Mouse (Mus musculus) embryonic fibroblast, embryonic 13.5 days (primary cell): ENCODE measurements around the gene Nxpe5. TPM values are rescaled to one million over a fixed set of nuclear protein-coding genes. Genes with fewer than 3 reads are reported as not detected.

Experiments
- H3K27ac ChIP-seq: 2 replicates; pipeline ENCODE4 v1.5.1; 2012; ENCODE audit warnings: low read length, control low read depth, inconsistent platforms; ENCODE audit not compliant: insufficient read depth
- H3K4me1 ChIP-seq: 2 replicates; pipeline ENCODE4 v1.6.1; 2011; ENCODE audit warnings: low read length; ENCODE audit not compliant: control insufficient read depth, insufficient read depth
- H3K4me3 ChIP-seq: 2 replicates; pipeline ENCODE4 v1.5.1; 2011; ENCODE audit warnings: mild to moderate bottlenecking, control low read depth, low read length; ENCODE audit not compliant: insufficient read depth
- CTCF ChIP-seq: IDR thresholded peaks from 2 replicates; pipeline ENCODE4 v1.5.1; 2011; ENCODE audit warnings: mild to moderate bottlenecking, control low read depth, low read length, moderate library complexity, borderline replicate concordance; ENCODE audit not compliant: insufficient read depth
- POLR2A ChIP-seq: IDR thresholded peaks from 2 replicates; pipeline ENCODE4 v1.6.1; 2011; ENCODE audit warnings: low read depth, mild to moderate bottlenecking, control low read depth, low read length, moderate library complexity
- polyA plus RNA-seq: library from polyadenylated mRNA; stranded (reverse); fragments of >200 nt; gene quantifications from 2 replicates; pipeline ENCODE4 v1.2.4, GENCODE M21; 2011; ENCODE audit warnings: low read depth; ENCODE audit not compliant: missing spikeins, insufficient read length

The Nxpe5 gene
- polyA plus RNA-seq, 1 experiment: 0.32 TPM

DNA sequence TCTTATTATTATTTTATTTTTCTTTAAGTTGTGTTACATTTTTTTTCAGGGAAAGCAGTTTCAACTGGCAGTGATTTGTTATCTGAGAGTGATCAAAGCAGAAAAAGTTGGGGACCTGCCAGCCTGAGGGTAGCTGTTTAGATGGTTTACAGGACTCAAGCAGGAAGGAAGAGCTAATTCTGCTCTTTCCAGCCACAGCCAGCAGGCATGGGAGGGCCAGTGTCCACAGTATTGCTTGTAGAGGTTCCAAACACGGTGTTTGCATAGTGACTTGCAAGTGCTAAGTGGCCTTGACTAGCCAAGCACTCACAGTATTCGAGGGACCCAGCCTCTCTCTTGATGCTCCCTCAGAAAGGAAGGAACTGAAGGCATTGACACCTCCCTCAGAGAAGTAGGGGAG lies 15.8 kb downstream of the Nxpe5 start:
- Histone ChIP-seq H3K4me3 (no peak overlapping the region), H3K27ac (no peak overlapping the region), H3K4me1 (no peaks in the 10 kb centered on the region)
- TF ChIP-seq CTCF (no peak), POLR2A (no peak)

DNA sequence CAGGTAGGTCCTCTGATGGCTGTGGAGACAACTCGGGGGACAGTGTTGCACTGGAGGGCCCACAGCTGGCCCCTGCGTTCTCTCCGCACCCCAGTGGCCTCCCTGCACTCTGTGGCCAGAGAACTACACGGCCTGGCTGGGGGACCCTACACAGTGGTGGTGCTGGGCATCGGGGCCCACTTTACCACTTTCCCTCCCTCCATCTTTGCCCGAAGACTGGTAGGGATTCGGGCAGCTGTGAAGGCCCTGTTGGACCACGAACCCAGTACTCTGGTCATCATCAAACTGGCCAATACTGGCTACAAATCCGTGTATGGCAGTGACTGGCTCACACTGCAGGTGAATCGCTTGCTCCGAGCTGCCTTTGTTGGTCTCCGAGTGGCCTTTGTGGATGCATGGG lies 25.4 kb downstream of the Nxpe5 start:
- Histone ChIP-seq H3K4me1 (no peaks in the 10 kb centered on the region), H3K27ac (no peak overlapping the region), H3K4me3 (no peak overlapping the region)
- TF ChIP-seq CTCF (no peak), POLR2A (no peak)

DNA sequence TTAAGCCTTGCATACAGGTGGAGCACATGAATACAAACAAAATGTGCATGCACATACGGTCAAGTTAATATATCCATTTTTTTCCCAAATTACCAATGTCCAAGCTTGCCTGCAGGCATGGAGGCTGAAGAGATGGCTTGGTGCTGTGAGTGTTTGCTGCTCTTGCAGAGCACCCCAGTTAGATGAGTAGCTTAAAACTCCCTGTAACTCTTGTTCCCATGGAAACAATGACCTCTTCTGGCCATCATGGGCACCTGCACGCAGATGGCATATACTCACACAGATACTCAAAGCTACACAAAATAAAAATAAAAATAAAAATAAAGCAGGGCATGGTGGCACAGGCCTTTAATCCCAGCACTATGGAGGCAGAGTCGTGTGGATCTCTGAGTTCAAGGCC lies 27.4 kb downstream of the Nxpe5 start:
- Histone ChIP-seq H3K27ac (no peak overlapping the region), H3K4me1 (peaks cover 2% of the 10 kb centered on the region; the same call in 1 of the 2 replicates), H3K4me3 (no peak overlapping the region)
- TF ChIP-seq POLR2A (no peak), CTCF (no peak)

- H3K27ac ChIP-seq: 0 out of 2 replicates have a peak within 1 kb of the TSS, but pooled peaks have one; percentile 22
- TF ChIP-seq POLR2A (peak; percentile 84), CTCF (no peak)
- peaks cover 2% of the 10 kb centered on the region; the same call in 1 of the 2 replicates for H3K4me1 ChIP-seq
- H3K4me3 ChIP-seq: peak within 1 kb of the TSS; percentile 71
Observed at GRCm38 (mm10) chr5:138255353-138256093, 29.8 kb downstream of the Nxpe5 start, which contains the start of gene Lamtor4. Gene Lamtor4, plus strand, starts transcription at chr5:138255482.

DNA sequence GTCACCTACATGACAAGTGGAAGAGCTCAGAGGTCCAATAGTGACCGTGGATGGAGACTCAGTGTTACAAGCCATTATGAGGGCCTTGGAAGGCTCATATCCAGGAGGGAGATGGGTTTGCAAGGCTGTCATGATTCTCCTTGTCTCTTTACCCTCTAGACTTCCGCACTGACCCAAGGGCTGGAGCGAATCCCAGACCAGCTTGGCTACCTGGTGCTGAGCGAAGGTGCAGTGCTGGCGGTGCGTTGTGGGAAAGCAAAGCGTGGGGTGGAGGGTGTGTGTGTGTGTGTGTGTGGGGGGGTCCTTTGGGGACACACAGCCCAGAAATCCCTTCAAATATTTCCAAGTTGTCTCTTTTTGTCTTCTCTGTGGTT lies 30.4 kb downstream of the Nxpe5 start:
- no peak for TF ChIP-seq POLR2A
- TF ChIP-seq CTCF: no peak
- Histone ChIP-seq H3K4me3 (peak overlapping the region; percentile 71), H3K27ac (no peak overlapping the region), H3K4me1 (peaks cover 2% of the 10 kb centered on the region; the same call in 1 of the 2 replicates)

GRCm38 (mm10) chr5:138256966-138257584 lies 31.4 kb downstream of the Nxpe5 start:
- Histone ChIP-seq H3K4me3 (no peak overlapping the region), H3K4me1 (peaks cover 2% of the 10 kb centered on the region; the same call in 1 of the 2 replicates), H3K27ac (no peak overlapping the region)
- no peak for TF ChIP-seq CTCF
- TF ChIP-seq POLR2A: no peak

DNA sequence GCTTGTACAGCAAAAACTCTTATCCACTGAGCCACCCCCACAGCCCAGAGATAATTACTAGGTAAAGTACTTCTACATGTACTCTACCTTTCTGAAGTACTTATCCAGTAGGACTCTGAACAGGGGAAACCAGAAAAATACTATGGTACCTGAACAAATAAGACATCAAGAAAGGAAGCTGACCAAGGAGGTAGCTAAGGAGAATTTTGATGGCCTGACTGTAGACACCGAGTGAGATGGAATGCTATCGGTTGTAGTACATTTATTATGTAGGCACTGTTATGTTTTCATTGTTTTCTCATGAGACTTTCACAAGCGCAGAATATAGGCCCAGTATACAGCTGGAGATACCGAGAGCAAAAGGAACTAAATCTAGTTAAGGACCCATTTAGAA lies 31.9 kb downstream of the Nxpe5 start:
- H3K4me3 ChIP-seq: no peak overlapping the region
- H3K4me1 ChIP-seq: peaks cover 2% of the 10 kb centered on the region; the same call in 1 of the 2 replicates
- no peak for TF ChIP-seq CTCF
- no peak overlapping the region for H3K27ac ChIP-seq

GRCm38 (mm10) chr5:138258078-138258477 lies 32.4 kb downstream of the Nxpe5 start:
- no peak for TF ChIP-seq POLR2A
- TF ChIP-seq CTCF: no peak
- Histone ChIP-seq H3K27ac (no peak overlapping the region), H3K4me1 (peaks cover 5% of the 10 kb centered on the region), H3K4me3 (no peak overlapping the region)

DNA sequence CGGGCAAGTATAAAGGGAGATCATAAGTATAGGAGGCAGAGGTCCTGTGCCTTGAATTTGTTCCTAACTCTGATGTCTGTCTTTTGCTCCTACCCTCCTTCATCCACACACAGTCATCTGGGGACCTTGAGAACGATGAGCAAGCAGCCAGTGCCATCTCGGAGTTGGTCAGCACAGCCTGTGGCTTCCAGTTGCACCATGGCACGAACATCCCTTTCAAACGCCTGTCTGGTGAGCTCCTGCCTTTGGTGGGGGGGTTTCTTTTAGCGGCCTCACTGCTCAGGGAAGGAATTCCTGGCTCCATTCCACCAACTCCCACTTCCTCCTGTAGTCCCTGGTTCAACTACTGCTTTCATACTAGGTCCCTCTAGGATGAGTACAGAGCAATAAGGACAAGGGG lies 32.8 kb downstream of the Nxpe5 start:
- TF ChIP-seq CTCF (no peak), POLR2A (no peak)
- H3K27ac ChIP-seq: no peak overlapping the region
- H3K4me3 ChIP-seq: no peak overlapping the region
- peaks cover 5% of the 10 kb centered on the region for H3K4me1 ChIP-seq

DNA sequence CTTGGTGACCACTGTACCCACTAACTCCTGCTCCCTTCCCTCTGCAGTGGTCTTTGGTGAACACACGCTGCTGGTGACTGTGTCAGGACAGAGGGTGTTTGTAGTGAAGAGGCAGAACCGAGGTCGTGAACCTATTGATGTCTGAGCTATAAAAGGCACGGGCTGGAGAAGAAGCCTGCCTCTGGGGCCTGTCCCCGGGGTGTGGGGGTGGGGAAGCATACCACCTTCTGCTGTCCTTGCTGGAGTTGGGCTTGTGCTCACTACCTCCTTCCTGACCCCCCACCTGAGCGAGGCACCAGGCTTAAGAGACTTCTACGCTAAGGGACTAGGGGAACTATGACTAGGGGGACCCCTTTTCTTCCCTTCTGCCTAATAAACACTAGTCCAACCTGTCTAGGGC lies 33.3 kb downstream of the Nxpe5 start:
- TF ChIP-seq CTCF (no peak), POLR2A (no peak)

More for the DNA sequence above, 33.3 kb downstream of the Nxpe5 start:
- Histone ChIP-seq H3K27ac (no peak overlapping the region), H3K4me1 (peaks cover 5% of the 10 kb centered on the region), H3K4me3 (no peak overlapping the region)
